Mouse (Mus musculus) common myeloid progenitor, adult 5-6 weeks (primary cell): Measurements from ENCODE around the gene Ets2. TPM values are rescaled to one million over a fixed set of nuclear protein-coding genes. Genes with fewer than 3 reads are reported as not detected.
"Not testable (repeated sequence)": the region's sequence is repeated elsewhere in the genome, so short reads cannot be mapped to it uniquely, and the experiment has no call there.

Source experiments
- ATAC-seq: replicated peaks from 2 replicates; pipeline ENCODE4 v1.8.0; 2016; ENCODE audit warnings: low read depth, mild to moderate bottlenecking, moderate TSS enrichment, inconsistent platforms; ENCODE audit not compliant: poor library complexity, severe bottlenecking
- total RNA-seq: library from RNA; stranded (forward); fragments of 200-1000, 187-1606 nt; gene quantifications from 2 replicates; pipeline ENCODE4 v1.2.3, GENCODE M21; 2017

Gene Ets2
- total RNA-seq, 1 experiment from 2014 or later: 9.4 TPM

DNA sequence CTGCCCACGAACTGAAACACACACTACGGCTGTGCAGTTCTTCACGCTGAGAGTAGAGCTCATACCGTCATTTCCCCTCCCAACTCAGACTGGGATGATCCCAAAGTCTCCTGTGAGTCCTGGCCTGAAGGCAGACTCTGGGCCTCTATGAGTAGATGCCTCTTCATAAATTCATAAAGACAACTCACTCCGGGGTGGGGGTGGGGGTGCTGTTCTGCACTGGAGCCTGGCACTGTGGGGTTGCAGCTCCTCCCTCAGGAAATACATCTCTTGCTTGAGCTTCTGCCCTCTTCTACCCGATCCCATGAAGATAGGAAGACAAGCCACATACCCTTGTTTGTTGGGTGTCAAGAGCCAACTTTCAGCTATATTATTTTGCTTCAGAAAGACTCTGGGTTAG, 59.9 kb downstream of the Ets2 start:
- no peak for ATAC-seq

DNA sequence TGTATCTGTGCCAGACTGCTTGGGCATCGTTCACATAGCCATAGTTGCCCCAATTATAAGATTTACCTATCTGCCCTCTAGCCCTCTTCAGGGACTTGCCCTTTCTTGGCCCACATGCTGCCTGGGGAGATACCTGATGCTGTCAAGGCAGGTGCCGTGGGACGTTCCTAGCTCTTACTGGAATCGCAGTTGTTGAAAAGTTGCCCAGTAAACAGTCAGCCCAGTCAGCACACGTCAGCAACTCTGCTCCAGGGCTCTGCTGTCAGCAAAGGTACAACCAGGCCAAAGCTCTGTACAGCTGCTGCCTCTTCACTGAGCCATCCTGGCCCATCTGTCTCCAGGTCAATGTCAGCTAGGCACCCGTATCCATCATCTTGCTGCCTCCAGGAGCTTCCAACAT, 61.3 kb downstream of the Ets2 start:
- no peak for ATAC-seq

DNA sequence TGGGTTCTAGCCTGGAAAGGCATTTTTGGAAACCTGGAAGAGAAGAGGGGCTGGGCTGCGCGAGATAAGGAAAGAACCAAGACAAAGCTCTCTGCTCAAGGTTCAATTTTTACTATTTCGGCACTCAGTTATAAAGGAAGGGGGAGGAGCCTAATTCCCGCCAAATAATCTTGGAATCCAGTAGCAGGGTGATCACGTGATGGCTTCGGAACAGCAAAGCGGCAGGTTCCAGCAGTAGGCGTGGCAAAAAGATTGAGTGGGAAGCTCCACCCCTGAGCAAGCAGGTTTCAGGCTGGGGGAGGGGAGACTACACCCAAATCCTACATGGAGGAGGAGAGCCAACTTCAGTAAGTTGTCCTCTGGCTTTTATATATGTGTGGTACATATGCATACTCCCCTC, 62.2 kb downstream of the Ets2 start:
- ATAC-seq: not testable (repeated sequence)

DNA sequence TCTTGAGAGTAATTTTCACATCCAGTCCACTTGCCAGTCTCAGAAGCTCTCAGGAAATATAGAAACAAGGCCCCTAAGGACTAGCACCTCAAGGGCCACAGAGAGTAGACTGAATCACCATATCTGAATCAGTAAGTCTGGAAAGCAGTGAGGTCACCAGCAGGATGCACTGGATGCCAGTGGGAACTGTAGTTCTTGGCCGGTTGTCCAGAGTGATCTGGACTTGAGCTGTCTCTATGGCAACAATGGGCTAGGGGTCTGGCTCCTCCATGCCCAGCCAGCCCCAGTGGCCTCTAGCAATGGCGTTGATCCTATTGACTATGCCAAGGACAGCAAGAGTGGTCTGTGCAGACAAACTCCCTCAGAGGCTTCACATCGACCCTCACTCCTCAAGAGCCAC, 64.3 kb downstream of the Ets2 start:
- no peak for ATAC-seq

DNA sequence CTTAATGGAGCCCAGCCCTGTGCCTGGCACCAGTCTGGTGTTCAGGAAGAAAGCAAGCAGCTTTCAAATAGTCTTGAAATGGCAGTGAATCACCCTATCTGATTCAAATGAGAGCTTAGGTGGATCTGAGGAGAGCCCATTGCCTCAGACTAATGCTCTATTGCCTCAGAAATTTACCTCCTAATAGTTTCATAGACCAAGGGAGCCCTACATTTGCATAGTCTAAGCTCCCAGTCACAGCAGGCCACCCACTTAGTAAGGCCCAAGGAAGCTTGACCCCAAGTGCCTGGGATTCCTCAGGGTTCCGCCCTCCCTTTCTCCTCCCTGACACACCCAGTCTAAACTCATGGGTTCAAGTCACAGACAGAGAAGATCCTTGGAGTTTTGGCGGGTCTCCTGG, 65.4 kb downstream of the Ets2 start:
- ATAC-seq: no peak

DNA sequence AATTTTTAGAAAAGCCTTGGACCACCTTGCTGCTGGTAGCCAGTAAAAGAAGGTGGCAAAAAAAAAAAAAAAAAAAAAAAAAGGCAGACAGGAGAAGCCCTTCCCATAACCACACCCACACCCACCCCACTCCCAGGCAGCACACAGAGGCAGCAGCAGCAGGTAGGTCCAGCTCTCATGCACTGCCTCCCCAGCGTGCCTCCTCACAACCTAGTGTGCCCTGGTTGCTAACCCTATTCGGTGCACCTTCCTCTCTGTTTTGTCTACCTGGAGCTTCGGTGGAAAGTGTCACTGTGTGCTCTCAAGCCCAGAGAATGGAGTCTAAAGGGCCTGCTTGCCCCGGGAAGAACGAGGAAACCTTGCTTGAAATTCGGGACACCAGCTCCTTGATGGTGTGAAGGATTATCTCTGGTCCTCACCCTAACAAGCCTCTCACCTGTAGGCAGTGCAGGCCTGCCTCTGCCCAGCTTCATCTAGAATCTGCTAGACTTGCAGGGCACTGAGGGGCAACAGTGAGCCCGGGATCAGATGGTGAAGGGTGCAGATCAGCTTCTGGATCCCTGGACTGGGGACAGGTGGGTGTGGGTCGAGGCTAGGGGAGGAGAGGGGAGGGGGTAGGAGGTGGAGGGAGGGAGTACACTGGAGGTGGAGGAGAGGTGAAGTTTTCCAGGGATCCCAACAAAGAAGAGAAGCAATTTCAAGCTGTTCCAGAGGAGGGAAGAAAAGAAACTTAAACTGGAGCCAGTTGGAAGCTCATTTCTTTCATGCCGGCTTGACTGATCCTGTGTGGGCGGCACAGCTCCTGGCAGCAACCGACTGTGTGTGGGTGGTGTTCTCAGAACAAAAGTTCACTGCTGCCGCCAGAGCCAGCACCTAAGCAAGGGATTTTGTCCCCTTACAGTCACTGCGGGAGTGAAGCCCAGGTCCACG, 67.5 kb downstream of the Ets2 start:
- ATAC-seq: no peak

DNA sequence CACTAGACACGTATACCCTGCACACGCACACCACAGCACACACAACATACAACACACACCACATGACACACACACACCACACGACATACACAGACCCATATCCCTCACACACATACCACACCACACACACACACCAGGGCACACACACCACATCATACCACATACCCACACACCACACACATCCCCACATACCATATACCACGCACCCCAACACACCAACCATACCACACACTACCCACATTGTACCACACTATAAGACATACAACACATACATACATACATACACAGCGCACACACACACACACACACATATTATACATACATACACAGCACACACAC, 68.1 kb downstream of the Ets2 start:
- no peak for ATAC-seq

DNA sequence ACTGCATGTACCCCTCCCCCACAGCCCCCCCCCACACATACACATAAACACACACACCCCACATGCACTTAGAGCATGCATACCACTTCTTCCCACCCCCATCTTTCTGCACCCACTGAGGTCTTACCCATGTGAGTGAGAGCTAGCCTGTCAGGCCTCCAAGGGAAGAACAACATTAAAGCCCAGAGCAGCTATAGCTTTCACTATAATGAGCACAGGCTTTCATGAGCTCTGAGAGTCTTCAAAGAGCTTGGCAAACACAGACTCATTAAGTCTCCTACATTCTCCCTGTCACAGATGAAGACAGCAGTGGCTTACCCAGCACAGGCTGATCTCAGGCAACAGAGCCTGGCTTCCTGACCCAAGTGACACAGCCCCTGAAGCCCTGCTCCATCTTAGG, 68.5 kb downstream of the Ets2 start:
- ATAC-seq: no peak

Other genes starting within 250 kb of the Ets2 start
- 118 and 128 TPM in 2 replicates for gene Erg, start 115.5 kb upstream of the Ets2 start, total RNA-seq